Mouse (Mus musculus) heart, embryonic 12.5 days (tissue): ENCODE results near the gene Magi1. TPM values are rescaled to one million over a fixed set of nuclear protein-coding genes. Genes with fewer than 3 reads are reported as not detected.

Experiments
- ATAC-seq: fragments of 200-750 bp; cut with Nextera tagmentation; 2 replicates; pipeline ENCODE4 v1.8.0; 2017; ENCODE audit warnings: moderate TSS enrichment, moderate library complexity; ENCODE audit not compliant: insufficient number of reproducible peaks, low FRiP score
- H3K27ac ChIP-seq: fragments of 300-500 bp; sonication (generic); 2 replicates; pipeline ENCODE4 v1.5.1; 2016; ENCODE audit warnings: mild to moderate bottlenecking, moderate library complexity; ENCODE audit not compliant: poor library complexity, severe bottlenecking
- H3K27me3 ChIP-seq: fragments of 300-500 bp; sonication (generic); replicated peaks from 2 replicates; pipeline ENCODE4 v1.6.1; 2016; ENCODE audit warnings: mild to moderate bottlenecking, moderate library complexity
- H3K36me3 ChIP-seq: fragments of 300-500 bp; sonication (generic); 2 replicates; pipeline ENCODE4 v1.6.1; 2016; ENCODE audit warnings: mild to moderate bottlenecking, moderate library complexity
- H3K4me1 ChIP-seq: fragments of 300-500 bp; sonication (generic); replicated peaks from 2 replicates; pipeline ENCODE4 v1.6.1; 2016; ENCODE audit warnings: mild to moderate bottlenecking
- H3K4me2 ChIP-seq: fragments of 300-500 bp; sonication (generic); 2 replicates; pipeline ENCODE4 v1.6.1; 2016; ENCODE audit warnings: mild to moderate bottlenecking, moderate library complexity
- H3K4me3 ChIP-seq: fragments of 300-500 bp; sonication (generic); 2 replicates; pipeline ENCODE4 v1.5.1; 2016; ENCODE audit warnings: mild to moderate bottlenecking
- H3K9ac ChIP-seq: fragments of 300-500 bp; sonication (generic); 2 replicates; pipeline ENCODE4 v1.6.1; 2016; ENCODE audit warnings: mild to moderate bottlenecking, moderate library complexity
- H3K9me3 ChIP-seq: fragments of 300-500 bp; sonication (generic); replicated peaks from 2 replicates; pipeline ENCODE4 v1.6.1; 2016; ENCODE audit warnings: mild to moderate bottlenecking, moderate library complexity
- WGBS: fragments of 180-500 bp; shearing (Covaris S2); methylation state at CpG from one replicate; pipeline ENCODE4 v1.1.7; 2016; 5-methylcytosine and 5-hydroxymethylcytosine counted together
- polyA plus RNA-seq: library from polyadenylated mRNA; unstranded; fragments of >200 nt; fragmentation: Nextera tagmentation; extraction: Ambion mirVana; gene quantifications from 2 replicates; pipeline ENCODE4 v1.2.1, GENCODE M21; 2016

Magi1 gene
- polyA plus RNA-seq, 1 experiment from 2014 or later = 9.9 TPM

GRCm38 (mm10) chr6:94230129-94230528 lies 53.6 kb downstream of the Magi1 start:
- no peak for ATAC-seq
- WGBS = 37% methylated on average over 3 of the region's 3 CpGs
- H3K4me1 ChIP-seq = peaks cover 65% of the 10 kb centered on the region

DNA sequence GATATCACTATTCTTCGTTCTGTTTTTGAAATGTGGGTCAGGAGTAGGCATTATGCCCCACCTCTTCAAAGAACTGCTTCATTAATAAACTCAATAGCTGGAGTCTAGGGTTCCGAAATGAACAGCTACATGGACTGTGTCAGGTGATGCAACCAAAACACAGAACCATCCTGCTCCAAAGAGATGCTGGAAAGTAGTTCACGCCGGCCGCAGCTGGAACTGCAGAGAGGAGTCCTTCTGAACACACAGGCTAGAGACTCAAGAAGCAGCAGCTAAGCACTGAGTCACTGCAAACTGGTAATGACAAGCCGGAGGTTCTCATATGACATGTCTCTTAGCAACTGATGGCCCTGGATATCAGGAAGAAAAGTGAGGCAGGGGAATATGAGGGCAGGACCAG lies 57.5 kb downstream of the Magi1 start:
- H3K4me1 ChIP-seq = peaks cover 76% of the 10 kb centered on the region
- H3K4me2 ChIP-seq = peak overlapping the region; percentile 3; the same call in 1 of the 2 replicates
- peak; percentile 20; the same call in 1 of the 2 replicates for ATAC-seq
- H3K27ac ChIP-seq = peak overlapping the region; percentile 37
- H3K9ac ChIP-seq = 0 out of 2 replicates have a peak overlapping the region, but pooled peaks have one; percentile 20
- no peaks in the 10 kb centered on the region for H3K36me3 ChIP-seq
- H3K4me3 ChIP-seq = no peak overlapping the region
- H3K27me3 ChIP-seq = no peaks in the 10 kb centered on the region
- 63% methylated on average over 6 of the region's 6 CpGs for WGBS
- no peaks in the 10 kb centered on the region for H3K9me3 ChIP-seq

More at GRCm38 (mm10) chr6:94230129-94230528, 53.6 kb downstream of the Magi1 start:
- Histone ChIP-seq H3K4me3 (no peak overlapping the region), H3K27me3 (no peaks in the 10 kb centered on the region), H3K9ac (0 out of 2 replicates have a peak overlapping the region, but pooled peaks have one; percentile 9), H3K27ac (peak overlapping the region; percentile 58; the same call in 1 of the 2 replicates), H3K9me3 (no peaks in the 10 kb centered on the region), H3K4me2 (peak overlapping the region; percentile 14; the same call in 1 of the 2 replicates), H3K36me3 (no peaks in the 10 kb centered on the region)

DNA sequence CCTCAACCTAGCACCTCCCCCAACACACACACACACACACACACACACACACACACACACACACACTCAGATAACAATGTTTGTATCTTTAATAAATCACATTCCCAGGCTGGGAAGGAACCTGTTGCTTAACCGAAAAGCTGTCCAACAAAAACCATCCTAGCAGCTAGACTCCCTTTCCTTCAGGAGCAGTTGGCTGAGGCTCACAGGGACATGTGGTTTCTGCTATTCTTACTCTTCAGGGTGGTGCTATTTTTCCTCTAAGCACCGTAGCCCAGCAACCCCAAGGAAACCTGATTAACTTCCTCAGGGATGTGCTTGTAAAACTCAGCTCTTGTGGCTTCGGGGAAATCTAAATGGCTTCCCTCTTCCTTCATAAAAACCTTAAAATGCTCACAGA lies 57.9 kb downstream of the Magi1 start:
- ATAC-seq = no peak
- Histone ChIP-seq H3K9me3 (no peaks in the 10 kb centered on the region), H3K4me2 (peak overlapping the region; percentile 3; the same call in 1 of the 2 replicates), H3K4me1 (peaks cover 74% of the 10 kb centered on the region), H3K4me3 (no peak overlapping the region), H3K9ac (no peak overlapping the region), H3K27ac (peak overlapping the region; percentile 37), H3K27me3 (no peaks in the 10 kb centered on the region), H3K36me3 (no peaks in the 10 kb centered on the region)
- WGBS = 28% methylated on average over 3 of the region's 3 CpGs

DNA sequence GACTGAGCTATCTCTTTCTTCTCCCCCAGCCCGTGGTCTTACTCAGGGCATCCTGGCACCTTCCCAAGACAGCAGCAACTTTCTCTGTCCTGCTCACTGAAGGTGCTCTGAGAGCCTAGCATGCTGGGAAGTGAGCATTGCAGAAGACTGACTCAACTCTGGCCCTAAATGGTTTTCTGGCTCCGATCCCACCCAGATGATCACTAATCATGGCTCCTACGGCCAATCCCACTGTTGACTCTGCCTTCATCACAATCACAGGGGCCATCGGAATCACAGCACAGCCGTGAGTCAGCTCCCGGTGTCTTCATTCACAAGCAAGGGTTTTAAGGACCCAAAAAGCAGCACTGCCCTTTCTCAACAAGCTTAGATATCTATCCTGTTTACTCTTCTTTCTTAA lies 58.6 kb downstream of the Magi1 start:
- H3K27ac ChIP-seq = peak overlapping the region; percentile 31; the same call in 1 of the 2 replicates
- WGBS = 46% methylated on average over 6 of the region's 6 CpGs
- no peak overlapping the region for H3K4me3 ChIP-seq
- no peaks in the 10 kb centered on the region for H3K27me3 ChIP-seq
- no peaks in the 10 kb centered on the region for H3K9me3 ChIP-seq
- H3K4me2 ChIP-seq = peak overlapping the region; percentile 3; the same call in 1 of the 2 replicates
- H3K4me1 ChIP-seq = peaks cover 70% of the 10 kb centered on the region
- H3K9ac ChIP-seq = peak overlapping the region; percentile 20; the same call in 1 of the 2 replicates
- ATAC-seq = no peak
- no peaks in the 10 kb centered on the region for H3K36me3 ChIP-seq

- Histone ChIP-seq H3K4me2 (no peak overlapping the region), H3K27me3 (no peaks in the 10 kb centered on the region), H3K4me1 (peaks cover 80% of the 10 kb centered on the region), H3K9me3 (no peaks in the 10 kb centered on the region), H3K4me3 (no peak overlapping the region), H3K36me3 (no peaks in the 10 kb centered on the region), H3K27ac (no peak overlapping the region), H3K9ac (no peak overlapping the region)
- no peak for ATAC-seq
- WGBS = 34% methylated on average over 7 of the region's 7 CpGs
Measured at GRCm38 (mm10) chr6:94222253-94222652, 61.5 kb downstream of the Magi1 start.

- Histone ChIP-seq H3K9me3 (no peaks in the 10 kb centered on the region), H3K27ac (no peak overlapping the region), H3K4me3 (no peak overlapping the region), H3K4me1 (peaks cover 79% of the 10 kb centered on the region), H3K4me2 (no peak overlapping the region), H3K9ac (no peak overlapping the region), H3K36me3 (no peaks in the 10 kb centered on the region), H3K27me3 (no peaks in the 10 kb centered on the region)
- no peak for ATAC-seq
- 84% methylated on average over 6 of the region's 6 CpGs for WGBS
Measured at GRCm38 (mm10) chr6:94221750-94222149, 62.0 kb downstream of the Magi1 start.

- H3K27ac ChIP-seq = no peak overlapping the region; the same call in 1 of the 2 replicates
- H3K9me3 ChIP-seq = no peaks in the 10 kb centered on the region
- no peak for ATAC-seq
- H3K4me1 ChIP-seq = peaks cover 67% of the 10 kb centered on the region
- no peaks in the 10 kb centered on the region for H3K27me3 ChIP-seq
- no peak overlapping the region for H3K9ac ChIP-seq
- no peak overlapping the region for H3K4me2 ChIP-seq
- H3K4me3 ChIP-seq = no peak overlapping the region
- WGBS = 81% methylated on average over 4 of the region's 4 CpGs
- H3K36me3 ChIP-seq = no peaks in the 10 kb centered on the region
Measured at GRCm38 (mm10) chr6:94218076-94218475, 65.6 kb downstream of the Magi1 start.

- Histone ChIP-seq H3K27me3 (no peaks in the 10 kb centered on the region), H3K4me2 (no peak overlapping the region), H3K4me3 (no peak overlapping the region), H3K4me1 (peaks cover 59% of the 10 kb centered on the region), H3K36me3 (no peaks in the 10 kb centered on the region), H3K27ac (peak overlapping the region; percentile 92), H3K9ac (0 out of 2 replicates have a peak overlapping the region, but pooled peaks have one; percentile 2), H3K9me3 (no peaks in the 10 kb centered on the region)
- ATAC-seq = no peak
- WGBS = 85% methylated on average over 4 of the region's 4 CpGs
Measured at GRCm38 (mm10) chr6:94215834-94216233, 67.9 kb downstream of the Magi1 start.

- H3K9ac ChIP-seq = peak overlapping the region; percentile 50
- H3K4me1 ChIP-seq = peaks cover 62% of the 10 kb centered on the region
- H3K27ac ChIP-seq = peak overlapping the region; percentile 92
- H3K4me3 ChIP-seq = no peak overlapping the region
- 38% methylated on average over 7 of the region's 7 CpGs for WGBS
- no peaks in the 10 kb centered on the region for H3K9me3 ChIP-seq
- no peak overlapping the region for H3K4me2 ChIP-seq
- no peaks in the 10 kb centered on the region for H3K36me3 ChIP-seq
- ATAC-seq = peak; percentile 67
- no peaks in the 10 kb centered on the region for H3K27me3 ChIP-seq
Measured at GRCm38 (mm10) chr6:94214895-94215538, 68.7 kb downstream of the Magi1 start.

GRCm38 (mm10) chr6:94205926-94206325 lies 77.8 kb downstream of the Magi1 start:
- Histone ChIP-seq H3K27ac (peak overlapping the region; percentile 52), H3K36me3 (no peaks in the 10 kb centered on the region), H3K9ac (peak overlapping the region; percentile 50; the same call in 1 of the 2 replicates), H3K9me3 (0 out of 2 replicates have a peak, but pooled peaks cover 3% of the 10 kb centered on the region), H3K4me1 (peaks cover 84% of the 10 kb centered on the region), H3K4me3 (no peak overlapping the region), H3K27me3 (no peaks in the 10 kb centered on the region), H3K4me2 (peak overlapping the region; percentile 34)
- WGBS = 37% methylated on average over 5 of the region's 5 CpGs
- ATAC-seq = no peak

- Histone ChIP-seq H3K36me3 (no peaks in the 10 kb centered on the region), H3K4me1 (peaks cover 80% of the 10 kb centered on the region), H3K4me3 (no peak overlapping the region), H3K27me3 (no peaks in the 10 kb centered on the region), H3K4me2 (peak overlapping the region; percentile 49), H3K9me3 (0 out of 2 replicates have a peak, but pooled peaks cover 3% of the 10 kb centered on the region), H3K9ac (no peak overlapping the region), H3K27ac (peak overlapping the region; percentile 80)
- peak; percentile 35; the same call in 1 of the 2 replicates for ATAC-seq
- 3% methylated on average over 5 of the region's 5 CpGs for WGBS
Measured at GRCm38 (mm10) chr6:94203642-94204145, 80.0 kb downstream of the Magi1 start.
